Mouse (Mus musculus): ENCODE data around the gene Haus4.

Gene Haus4

GRCm38 (mm10) chr14:54494234-54494633 lies 60.2 kb downstream of the Haus4 start:
- peak; percentile 78 to 84 for DNase-seq

- DNase-seq, result no peak
These were observed 61.2 kb downstream of the Haus4 start for GRCm38 (mm10) chr14:54493236-54493635.

- no peak for DNase-seq
These were observed 61.9 kb downstream of the Haus4 start for GRCm38 (mm10) chr14:54492345-54493131.
